Mouse (Mus musculus): ENCODE measurements around the gene Rab15. TPM values are rescaled to one million over a fixed set of nuclear protein-coding genes. Genes with fewer than 3 reads are reported as not detected.

Gene Rab15
- polyA plus RNA-seq, 2 experiments = 22.2 TPM

- 69% methylated on average over 9 of the region's 9 CpGs for WGBS
- Histone ChIP-seq H3K9me3 (ENCODE audit: control insufficient read depth, low read length) (no peaks in the 10 kb centered on the region), H3K27ac (replicated peaks; ENCODE audit: low read depth, low read length) (no peak overlapping the region), H3K36me3 (ENCODE audit: control insufficient read depth, insufficient read depth, low read length) (no peaks in the 10 kb centered on the region), H3K27me3 (ENCODE audit: control insufficient read depth, insufficient read depth, low read length) (no peaks in the 10 kb centered on the region), H3K9ac (ENCODE audit: low read depth, low read length, severe bottlenecking) (no peak overlapping the region), H3K4me3 (replicated peaks; ENCODE audit: low read length) (no peak overlapping the region), H3K4me1 (ENCODE audit: control insufficient read depth, insufficient read depth, low read length) (peaks cover 23% of the 10 kb centered on the region), H3K4me2 (replicated peaks; ENCODE audit: low read depth, low read length, severe bottlenecking) (no peak overlapping the region)
- ATAC-seq (ENCODE audit: low FRiP score, low read depth) = no peak
- DNase-seq (ENCODE audit: low spot score) = no peak
- no peak for TF ChIP-seq POLR2A (IDR thresholded peaks at IDR 0.05; ENCODE audit: borderline replicate concordance, extremely low read depth, insufficient read depth, insufficient read length)
Observed at GRCm38 (mm10) chr12:76818908-76819307, 3.8 kb downstream of the Rab15 start.

GRCm38 (mm10) chr12:76818120-76818519 lies 4.6 kb downstream of the Rab15 start:
- peak; percentile 18 for DNase-seq (ENCODE audit: low spot score)
- no peak for ATAC-seq (ENCODE audit: low FRiP score, low read depth)
- peak overlapping the region; percentile 55; the same call in 1 of the 2 replicates for H3K27ac ChIP-seq (replicated peaks; ENCODE audit: low read depth, low read length)
- no peaks in the 10 kb centered on the region for H3K27me3 ChIP-seq (ENCODE audit: control insufficient read depth, insufficient read depth, low read length)
- H3K4me1 ChIP-seq (ENCODE audit: control insufficient read depth, insufficient read depth, low read length) = peaks cover 23% of the 10 kb centered on the region
- 69% methylated on average over 4 of the region's 4 CpGs for WGBS
- H3K4me3 ChIP-seq (replicated peaks; ENCODE audit: low read length) = no peak overlapping the region
- no peaks in the 10 kb centered on the region for H3K36me3 ChIP-seq (ENCODE audit: control insufficient read depth, insufficient read depth, low read length)
- H3K9ac ChIP-seq (ENCODE audit: low read depth, low read length, severe bottlenecking) = no peak overlapping the region
- no peaks in the 10 kb centered on the region for H3K9me3 ChIP-seq (ENCODE audit: control insufficient read depth, low read length)
- TF ChIP-seq POLR2A (IDR thresholded peaks at IDR 0.05; ENCODE audit: borderline replicate concordance, extremely low read depth, insufficient read depth, insufficient read length) = no peak
- no peak overlapping the region for H3K4me2 ChIP-seq (replicated peaks; ENCODE audit: low read depth, low read length, severe bottlenecking)

- Histone ChIP-seq H3K4me2 (replicated peaks; ENCODE audit: low read depth, low read length, severe bottlenecking) (no peak overlapping the region), H3K36me3 (ENCODE audit: control insufficient read depth, insufficient read depth, low read length) (no peaks in the 10 kb centered on the region), H3K4me1 (ENCODE audit: control insufficient read depth, insufficient read depth, low read length) (peaks cover 23% of the 10 kb centered on the region), H3K9me3 (ENCODE audit: control insufficient read depth, low read length) (no peaks in the 10 kb centered on the region), H3K4me3 (replicated peaks; ENCODE audit: low read length) (no peak overlapping the region), H3K27ac (replicated peaks; ENCODE audit: low read depth, low read length) (no peak overlapping the region), H3K9ac (ENCODE audit: low read depth, low read length, severe bottlenecking) (no peak overlapping the region), H3K27me3 (ENCODE audit: control insufficient read depth, insufficient read depth, low read length) (no peaks in the 10 kb centered on the region)
- no peak for TF ChIP-seq POLR2A (IDR thresholded peaks at IDR 0.05; ENCODE audit: borderline replicate concordance, extremely low read depth, insufficient read depth, insufficient read length)
- ATAC-seq (ENCODE audit: low FRiP score, low read depth) (no peak), DNase-seq (ENCODE audit: low spot score) (no peak)
- 40% methylated on average over 4 of the region's 4 CpGs for WGBS
Observed at GRCm38 (mm10) chr12:76817176-76817575, 5.5 kb downstream of the Rab15 start.

GRCm38 (mm10) chr12:76816720-76817119 lies 6.0 kb downstream of the Rab15 start:
- no peak overlapping the region for H3K4me2 ChIP-seq (replicated peaks; ENCODE audit: low read depth, low read length, severe bottlenecking)
- H3K9me3 ChIP-seq (ENCODE audit: control insufficient read depth, low read length) = no peaks in the 10 kb centered on the region
- DNase-seq (ENCODE audit: low spot score) (no peak), ATAC-seq (ENCODE audit: low FRiP score, low read depth) (no peak)
- H3K9ac ChIP-seq (ENCODE audit: low read depth, low read length, severe bottlenecking) = no peak overlapping the region
- TF ChIP-seq POLR2A (IDR thresholded peaks at IDR 0.05; ENCODE audit: borderline replicate concordance, extremely low read depth, insufficient read depth, insufficient read length) = no peak
- no peaks in the 10 kb centered on the region for H3K27me3 ChIP-seq (ENCODE audit: control insufficient read depth, insufficient read depth, low read length)
- H3K27ac ChIP-seq (replicated peaks; ENCODE audit: low read depth, low read length) = no peak overlapping the region
- peaks cover 19% of the 10 kb centered on the region for H3K4me1 ChIP-seq (ENCODE audit: control insufficient read depth, insufficient read depth, low read length)
- H3K36me3 ChIP-seq (ENCODE audit: control insufficient read depth, insufficient read depth, low read length) = no peaks in the 10 kb centered on the region
- WGBS = 38% methylated on average over 4 of the region's 4 CpGs
- H3K4me3 ChIP-seq (replicated peaks; ENCODE audit: low read length) = no peak overlapping the region

GRCm38 (mm10) chr12:76814120-76814519 lies 8.6 kb downstream of the Rab15 start:
- Histone ChIP-seq H3K4me3 (replicated peaks; ENCODE audit: low read length) (no peak overlapping the region), H3K4me1 (ENCODE audit: control insufficient read depth, insufficient read depth, low read length) (peaks cover 5% of the 10 kb centered on the region; the same call in 1 of the 2 replicates), H3K9ac (ENCODE audit: low read depth, low read length, severe bottlenecking) (no peak overlapping the region), H3K4me2 (replicated peaks; ENCODE audit: low read depth, low read length, severe bottlenecking) (no peak overlapping the region), H3K27me3 (ENCODE audit: control insufficient read depth, insufficient read depth, low read length) (no peaks in the 10 kb centered on the region), H3K36me3 (ENCODE audit: control insufficient read depth, insufficient read depth, low read length) (no peaks in the 10 kb centered on the region), H3K27ac (replicated peaks; ENCODE audit: low read depth, low read length) (no peak overlapping the region), H3K9me3 (ENCODE audit: control insufficient read depth, low read length) (no peaks in the 10 kb centered on the region)
- 74% methylated on average over 2 of the region's 2 CpGs for WGBS
- DNase-seq (ENCODE audit: low spot score) = no peak
- TF ChIP-seq POLR2A (IDR thresholded peaks at IDR 0.05; ENCODE audit: borderline replicate concordance, extremely low read depth, insufficient read depth, insufficient read length) = no peak
- ATAC-seq (ENCODE audit: low FRiP score, low read depth) = no peak

GRCm38 (mm10) chr12:76813543-76813942 lies 9.2 kb downstream of the Rab15 start:
- Histone ChIP-seq H3K27ac (replicated peaks; ENCODE audit: low read depth, low read length) (no peak overlapping the region), H3K9me3 (ENCODE audit: control insufficient read depth, low read length) (no peaks in the 10 kb centered on the region), H3K4me2 (replicated peaks; ENCODE audit: low read depth, low read length, severe bottlenecking) (no peak overlapping the region), H3K36me3 (ENCODE audit: control insufficient read depth, insufficient read depth, low read length) (no peaks in the 10 kb centered on the region), H3K9ac (ENCODE audit: low read depth, low read length, severe bottlenecking) (no peak overlapping the region), H3K27me3 (ENCODE audit: control insufficient read depth, insufficient read depth, low read length) (no peaks in the 10 kb centered on the region), H3K4me3 (replicated peaks; ENCODE audit: low read length) (no peak overlapping the region), H3K4me1 (ENCODE audit: control insufficient read depth, insufficient read depth, low read length) (no peaks in the 10 kb centered on the region)
- ATAC-seq (ENCODE audit: low FRiP score, low read depth) (no peak), DNase-seq (ENCODE audit: low spot score) (no peak)
- WGBS = 75% methylated on average over 10 of the region's 10 CpGs
- TF ChIP-seq POLR2A (IDR thresholded peaks at IDR 0.05; ENCODE audit: borderline replicate concordance, extremely low read depth, insufficient read depth, insufficient read length) = no peak

Data from limb, embryonic 14.5 days (tissue).